Mouse (Mus musculus): ENCODE data around the gene AI182371. TPM values are rescaled to one million over a fixed set of nuclear protein-coding genes. Genes with fewer than 3 reads are reported as not detected.

The AI182371 gene
- polyA plus RNA-seq (2015; fragmentation: Nextera tagmentation; extraction: Ambion mirVana), result 0.18 and 0.34 TPM in 2 replicates

DNA sequence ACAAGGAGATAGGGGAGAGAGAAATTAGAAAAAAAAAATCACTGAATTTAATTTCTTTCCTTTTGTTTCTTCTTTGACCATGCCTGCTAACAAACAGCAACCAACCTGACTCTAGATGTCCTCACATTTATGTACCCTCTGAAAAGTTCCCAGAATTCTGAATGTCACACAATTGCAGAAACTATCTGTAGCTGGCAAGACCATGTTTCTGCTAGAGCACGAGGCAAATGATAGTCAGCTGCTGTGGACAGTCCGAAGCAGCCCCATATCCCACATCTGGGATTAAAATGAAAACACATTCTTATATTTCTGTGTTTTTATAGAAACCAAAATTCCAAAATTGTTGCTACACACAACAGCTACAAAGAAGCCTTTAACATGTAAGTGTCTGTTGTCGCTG is at the start of gene AI182371:
Gene AI182371, minus strand, starts transcription at position 101 of the 400 bp plus-strand sequence.
- H3K9me3 ChIP-seq (replicated peaks), result no peaks in the 10 kb centered on the region
- no peak within 1 kb of the TSS for H3K4me2 ChIP-seq
- H3K36me3 ChIP-seq (ENCODE audit: poor library complexity, severe bottlenecking), result no peaks in the 10 kb centered on the region
- ATAC-seq, result no peak
- H3K27me3 ChIP-seq, result no peaks in the 10 kb centered on the region
- 93% methylated on average over 3 of the region's 3 CpGs for WGBS
- H3K4me1 ChIP-seq, result no peaks in the 10 kb centered on the region
- no peak within 1 kb of the TSS for H3K4me3 ChIP-seq
- H3K27ac ChIP-seq, result no peak within 1 kb of the TSS
- no peak within 1 kb of the TSS for H3K9ac ChIP-seq

DNA sequence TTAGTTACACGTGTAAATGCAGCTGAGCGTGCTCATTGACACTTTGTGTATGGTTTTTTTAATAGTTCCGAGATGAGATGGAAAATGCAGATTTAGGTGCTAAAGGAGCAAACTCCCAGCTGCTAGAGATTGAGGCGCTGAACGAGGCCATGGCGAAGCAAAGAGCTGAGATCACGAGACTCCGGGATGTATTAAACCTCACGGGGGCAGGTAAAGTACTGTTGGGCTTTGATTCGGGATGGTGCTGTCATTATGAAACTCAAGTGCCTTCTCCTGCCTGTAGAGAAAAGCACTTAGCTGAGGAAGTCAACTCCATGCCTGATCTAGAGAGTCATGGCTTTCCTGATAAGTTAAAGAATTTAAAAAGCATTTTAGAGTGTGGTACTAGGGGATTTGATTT is 47.5 kb upstream of the AI182371 start:
- no peaks in the 10 kb centered on the region for H3K4me1 ChIP-seq
- H3K27ac ChIP-seq, result no peak overlapping the region
- ATAC-seq, result no peak
- no peak overlapping the region for H3K4me2 ChIP-seq
- peaks cover 97% of the 10 kb centered on the region for H3K36me3 ChIP-seq (ENCODE audit: poor library complexity, severe bottlenecking)
- H3K27me3 ChIP-seq, result no peaks in the 10 kb centered on the region
- no peak overlapping the region for H3K4me3 ChIP-seq
- 95% methylated on average over 10 of the region's 10 CpGs for WGBS
- no peaks in the 10 kb centered on the region for H3K9me3 ChIP-seq (replicated peaks)
- no peak overlapping the region for H3K9ac ChIP-seq

DNA sequence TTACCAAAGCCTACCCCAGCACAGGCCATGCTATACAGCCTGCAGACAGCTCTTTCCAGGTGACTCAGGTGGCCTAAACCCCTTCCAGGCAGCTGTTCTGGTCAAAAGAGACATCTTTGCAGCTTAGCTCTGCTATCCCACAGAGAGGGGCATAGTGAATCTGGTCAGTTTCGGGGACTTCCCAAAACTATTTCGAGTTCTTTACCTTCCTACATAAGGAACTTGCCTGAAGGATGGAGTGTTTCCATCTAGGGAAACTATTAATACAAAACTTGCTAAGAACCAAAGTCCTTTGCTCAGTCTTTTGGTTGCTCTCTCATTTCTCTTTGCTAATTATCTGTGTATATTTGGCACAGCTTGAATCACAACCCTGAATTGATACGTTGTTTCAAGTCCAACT is 40.3 kb upstream of the AI182371 start:
- H3K27me3 ChIP-seq, result no peaks in the 10 kb centered on the region
- H3K36me3 ChIP-seq (ENCODE audit: poor library complexity, severe bottlenecking), result peaks cover 91% of the 10 kb centered on the region
- no peak overlapping the region for H3K9ac ChIP-seq
- H3K4me2 ChIP-seq, result no peak overlapping the region
- no peak overlapping the region for H3K4me3 ChIP-seq
- H3K9me3 ChIP-seq (replicated peaks), result no peaks in the 10 kb centered on the region
- 91% methylated on average over 3 of the region's 3 CpGs for WGBS
- no peaks in the 10 kb centered on the region for H3K4me1 ChIP-seq
- no peak overlapping the region for H3K27ac ChIP-seq
- ATAC-seq, result no peak

DNA sequence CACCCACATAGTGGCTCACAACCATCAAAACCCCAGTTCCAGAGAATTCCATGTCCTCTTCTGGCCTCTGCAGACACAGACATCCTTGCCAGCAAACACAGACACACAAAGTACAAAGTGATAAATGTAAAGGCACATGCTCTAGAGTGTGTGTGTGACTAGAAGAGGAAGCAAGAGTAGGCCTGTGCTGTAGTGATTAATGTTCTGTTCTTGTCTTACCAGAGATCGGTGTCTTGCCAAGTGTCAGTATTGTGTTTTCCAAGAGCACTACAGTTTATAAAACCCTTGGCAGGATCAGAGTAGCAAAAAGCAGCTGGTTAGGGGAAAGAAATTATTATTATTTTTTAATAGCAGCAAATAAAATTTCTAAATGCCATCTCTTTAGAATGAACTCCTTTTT is 37.2 kb upstream of the AI182371 start:
- no peak for ATAC-seq
- Histone ChIP-seq H3K27ac (no peak overlapping the region), H3K27me3 (no peaks in the 10 kb centered on the region), H3K36me3 (ENCODE audit: poor library complexity, severe bottlenecking) (peaks cover 75% of the 10 kb centered on the region), H3K9ac (no peak overlapping the region), H3K4me3 (no peak overlapping the region), H3K9me3 (replicated peaks) (no peaks in the 10 kb centered on the region), H3K4me1 (peaks cover 8% of the 10 kb centered on the region; the same call in 1 of the 2 replicates), H3K4me2 (no peak overlapping the region)
- 100% methylated on average over 1 of the region's 1 CpGs for WGBS

DNA sequence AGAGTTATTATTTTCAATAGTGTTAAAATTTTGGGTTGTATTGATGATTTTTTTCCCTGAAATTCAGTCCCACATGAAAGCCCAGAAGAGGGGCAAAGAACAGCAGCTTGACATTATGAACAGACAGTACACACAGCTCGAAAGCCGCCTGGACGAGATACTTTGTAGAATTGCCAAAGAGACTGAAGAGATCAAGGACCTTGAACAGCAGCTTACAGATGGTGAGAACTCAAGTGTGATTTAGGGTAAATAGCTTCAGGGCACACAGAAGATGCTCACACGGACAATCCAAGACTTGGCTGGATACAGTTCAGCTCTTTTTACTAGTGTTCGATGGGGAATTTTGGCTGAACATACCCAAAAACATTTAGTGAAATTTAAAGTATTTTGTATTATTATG is 32.5 kb upstream of the AI182371 start:
- Histone ChIP-seq H3K27ac (no peak overlapping the region), H3K4me1 (peaks cover 24% of the 10 kb centered on the region), H3K4me3 (no peak overlapping the region), H3K9ac (0 out of 2 replicates have a peak overlapping the region, but pooled peaks have one; percentile 21), H3K9me3 (replicated peaks) (no peaks in the 10 kb centered on the region), H3K36me3 (ENCODE audit: poor library complexity, severe bottlenecking) (peaks cover 37% of the 10 kb centered on the region), H3K4me2 (no peak overlapping the region; the same call in 1 of the 2 replicates), H3K27me3 (no peaks in the 10 kb centered on the region)
- ATAC-seq, result no peak
- 73% methylated on average over 5 of the region's 5 CpGs for WGBS

DNA sequence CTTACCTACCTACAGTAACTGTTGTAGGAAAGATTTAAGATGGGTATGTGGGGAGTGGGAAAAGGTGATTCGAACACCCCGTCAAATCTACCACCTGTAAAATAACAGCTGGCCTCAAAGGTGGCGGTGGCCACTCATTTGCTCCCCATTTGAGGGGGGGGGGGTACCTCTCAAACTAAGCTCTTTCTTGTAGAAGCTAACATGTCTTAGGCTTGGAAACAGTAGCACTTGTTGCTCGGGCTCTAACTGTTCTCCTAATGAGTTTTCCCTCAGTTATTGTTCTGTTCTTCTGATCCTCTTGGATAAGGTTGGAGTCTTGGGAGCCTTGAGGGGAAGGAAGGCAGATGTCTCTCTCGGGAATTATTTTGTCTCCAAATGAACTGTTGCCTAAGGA is 31.3 kb upstream of the AI182371 start:
- H3K27ac ChIP-seq, result peak overlapping the region; percentile 51
- H3K27me3 ChIP-seq, result no peaks in the 10 kb centered on the region
- peak; percentile 4; the same call in 1 of the 2 replicates for ATAC-seq
- peak overlapping the region; percentile 63 for H3K9ac ChIP-seq
- H3K4me3 ChIP-seq, result peak overlapping the region; percentile 47
- no peaks in the 10 kb centered on the region for H3K9me3 ChIP-seq (replicated peaks)
- peaks cover 32% of the 10 kb centered on the region for H3K36me3 ChIP-seq (ENCODE audit: poor library complexity, severe bottlenecking)
- WGBS, result 3% methylated on average over 5 of the region's 5 CpGs
- H3K4me1 ChIP-seq, result peaks cover 24% of the 10 kb centered on the region
- peak overlapping the region; percentile 65 for H3K4me2 ChIP-seq

DNA sequence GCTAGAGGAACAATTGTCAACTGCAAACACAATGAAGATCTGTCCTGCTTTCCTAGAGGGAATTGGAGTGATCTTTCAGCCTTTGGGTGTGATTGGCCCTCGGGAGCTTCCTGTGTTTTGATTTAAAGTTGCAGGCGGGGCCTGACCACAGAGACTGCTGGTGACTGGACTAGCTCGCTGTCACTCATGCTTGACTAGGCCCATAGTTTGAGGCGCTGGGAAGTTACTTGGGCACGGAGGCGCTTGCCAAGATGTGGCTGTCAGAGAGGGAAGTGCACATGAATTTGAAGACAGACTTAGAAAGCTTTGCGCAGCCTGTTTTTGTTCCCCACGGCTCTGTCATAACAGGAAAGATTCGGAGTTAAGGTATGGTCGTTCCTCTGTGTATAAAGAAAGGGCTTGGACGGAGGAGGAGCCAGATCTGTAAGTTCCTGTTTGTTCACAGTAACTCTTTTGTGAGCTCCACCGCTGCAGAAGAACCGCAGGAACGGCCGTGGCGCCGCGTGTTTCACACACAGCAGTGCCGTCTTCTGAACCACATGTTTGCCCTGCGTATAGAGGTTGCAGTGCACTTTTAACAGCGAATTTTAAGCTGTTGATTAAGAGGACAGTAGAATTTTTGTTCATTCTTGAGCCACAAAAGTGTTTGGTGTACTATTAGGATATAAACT is 30.8 kb upstream of the AI182371 start:
- H3K4me2 ChIP-seq, result peak overlapping the region; percentile 65
- ATAC-seq, result peak; percentile 100
- under 1% methylated on average over 21 of the region's 21 CpGs for WGBS
- H3K9ac ChIP-seq, result peak overlapping the region; percentile 63
- no peaks in the 10 kb centered on the region for H3K27me3 ChIP-seq
- no peaks in the 10 kb centered on the region for H3K9me3 ChIP-seq (replicated peaks)
- H3K36me3 ChIP-seq (ENCODE audit: poor library complexity, severe bottlenecking), result peaks cover 26% of the 10 kb centered on the region
- peak overlapping the region; percentile 51 for H3K27ac ChIP-seq
- peak overlapping the region; percentile 47 for H3K4me3 ChIP-seq
- peaks cover 24% of the 10 kb centered on the region for H3K4me1 ChIP-seq

DNA sequence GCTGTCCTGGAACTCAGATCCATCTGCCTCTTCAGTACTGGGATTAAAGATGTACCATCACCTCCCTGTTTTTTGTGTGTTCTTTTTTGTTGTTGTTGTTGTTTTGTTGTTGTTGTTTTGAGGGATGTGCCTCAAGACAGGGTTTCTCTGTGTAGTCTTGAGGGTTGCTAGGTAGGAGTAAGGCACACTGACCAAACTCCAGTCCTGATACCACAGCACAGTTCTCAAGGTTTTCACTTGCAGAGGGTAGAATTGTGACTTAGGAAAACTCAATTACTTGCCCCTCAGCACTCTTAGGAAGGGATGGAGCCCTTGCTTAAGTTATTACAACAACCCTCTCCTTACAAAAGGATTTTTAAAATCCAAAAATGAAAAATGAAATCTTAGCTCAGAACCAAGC is 30.1 kb upstream of the AI182371 start:
- no peak for ATAC-seq
- Histone ChIP-seq H3K4me3 (peak overlapping the region; percentile 47; the same call in 1 of the 2 replicates), H3K27me3 (no peaks in the 10 kb centered on the region), H3K4me2 (peak overlapping the region; percentile 65), H3K9ac (0 out of 2 replicates have a peak overlapping the region, but pooled peaks have one; percentile 21), H3K27ac (peak overlapping the region; percentile 40; the same call in 1 of the 2 replicates), H3K4me1 (peaks cover 24% of the 10 kb centered on the region), H3K9me3 (replicated peaks) (no peaks in the 10 kb centered on the region), H3K36me3 (ENCODE audit: poor library complexity, severe bottlenecking) (peaks cover 22% of the 10 kb centered on the region)

DNA sequence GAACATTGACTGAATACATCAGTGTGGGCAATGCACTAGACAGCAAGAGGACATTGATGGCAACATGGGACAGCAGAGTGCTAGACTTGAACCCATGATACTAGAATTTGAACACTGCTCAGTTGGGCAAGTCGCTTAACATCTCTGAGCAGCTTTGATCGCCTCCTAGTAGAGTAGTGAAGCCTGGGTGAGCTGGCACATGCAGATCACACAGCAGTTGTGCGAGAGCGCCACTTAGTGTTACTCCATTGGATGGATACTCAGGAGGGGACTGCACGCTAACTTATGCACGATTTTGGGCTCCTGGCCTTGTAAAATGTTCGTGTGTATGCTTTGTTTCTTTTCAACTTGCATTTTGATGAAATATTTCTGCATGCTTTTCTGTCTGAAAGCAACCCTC is 23.4 kb upstream of the AI182371 start:
- no peak overlapping the region for H3K4me2 ChIP-seq
- no peak for ATAC-seq
- H3K27ac ChIP-seq, result no peak overlapping the region
- no peak overlapping the region for H3K9ac ChIP-seq
- H3K27me3 ChIP-seq, result no peaks in the 10 kb centered on the region
- no peak overlapping the region for H3K4me3 ChIP-seq
- WGBS, result 73% methylated on average over 7 of the region's 7 CpGs
- peaks cover 27% of the 10 kb centered on the region for H3K36me3 ChIP-seq (ENCODE audit: poor library complexity, severe bottlenecking)
- H3K9me3 ChIP-seq (replicated peaks), result no peaks in the 10 kb centered on the region
- H3K4me1 ChIP-seq, result no peaks in the 10 kb centered on the region

DNA sequence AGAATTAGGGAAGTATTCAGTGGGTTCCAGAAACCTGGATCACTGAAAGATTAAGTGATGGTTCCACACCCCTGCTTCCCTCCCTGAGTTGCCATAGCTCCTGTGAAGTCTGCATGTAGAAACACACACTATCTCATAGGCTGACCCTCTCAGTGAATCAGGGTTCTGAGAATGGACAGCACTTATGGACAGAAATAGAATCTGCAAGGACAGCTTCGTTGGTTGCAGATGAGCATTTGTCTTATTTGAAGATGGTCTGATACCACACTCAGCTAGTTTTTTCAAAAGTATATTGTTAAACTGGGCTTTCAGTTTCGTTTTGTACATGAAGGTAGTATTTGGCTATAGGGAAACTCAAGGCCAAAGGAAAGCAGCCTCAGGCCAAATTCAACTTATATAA is 9.2 kb upstream of the AI182371 start:
- Histone ChIP-seq H3K9me3 (replicated peaks) (no peaks in the 10 kb centered on the region), H3K4me2 (peak overlapping the region; percentile 73; the same call in 1 of the 2 replicates), H3K27ac (no peak overlapping the region), H3K4me1 (peaks cover 6% of the 10 kb centered on the region), H3K36me3 (ENCODE audit: poor library complexity, severe bottlenecking) (no peaks in the 10 kb centered on the region; the same call in 1 of the 2 replicates), H3K9ac (no peak overlapping the region), H3K4me3 (no peak overlapping the region), H3K27me3 (no peaks in the 10 kb centered on the region)
- WGBS, result 86% methylated on average over 2 of the region's 2 CpGs
- ATAC-seq, result no peak

DNA sequence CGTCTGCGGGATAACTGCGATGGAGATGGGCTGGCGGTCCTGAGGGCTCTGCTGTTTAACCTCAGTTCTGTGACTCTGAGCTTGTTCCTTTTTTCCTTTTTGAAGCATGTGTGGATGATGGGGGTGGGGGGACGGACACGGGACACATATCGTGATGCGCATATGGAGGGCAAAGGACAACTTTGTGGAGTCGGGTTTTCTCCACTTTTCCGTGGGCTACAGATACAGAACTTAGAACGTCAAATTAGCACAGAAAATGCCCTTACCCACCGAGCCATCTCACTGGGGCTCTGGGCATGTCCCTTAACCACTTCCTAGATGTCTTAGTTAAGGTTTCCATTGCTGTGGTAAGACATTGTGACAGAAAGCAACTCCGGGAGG is 8.6 kb upstream of the AI182371 start:
- no peak; the same call in 1 of the 2 replicates for ATAC-seq
- H3K9me3 ChIP-seq (replicated peaks), result no peaks in the 10 kb centered on the region
- 0 out of 2 replicates have a peak overlapping the region, but pooled peaks have one; percentile 79 for H3K27ac ChIP-seq
- WGBS, result 2% methylated on average over 13 of the region's 13 CpGs
- H3K4me3 ChIP-seq, result peak overlapping the region; percentile 80
- peaks cover 6% of the 10 kb centered on the region for H3K4me1 ChIP-seq
- H3K27me3 ChIP-seq, result no peaks in the 10 kb centered on the region
- peak overlapping the region; percentile 76 for H3K9ac ChIP-seq
- H3K4me2 ChIP-seq, result peak overlapping the region; percentile 73
- no peaks in the 10 kb centered on the region; the same call in 1 of the 2 replicates for H3K36me3 ChIP-seq (ENCODE audit: poor library complexity, severe bottlenecking)

DNA sequence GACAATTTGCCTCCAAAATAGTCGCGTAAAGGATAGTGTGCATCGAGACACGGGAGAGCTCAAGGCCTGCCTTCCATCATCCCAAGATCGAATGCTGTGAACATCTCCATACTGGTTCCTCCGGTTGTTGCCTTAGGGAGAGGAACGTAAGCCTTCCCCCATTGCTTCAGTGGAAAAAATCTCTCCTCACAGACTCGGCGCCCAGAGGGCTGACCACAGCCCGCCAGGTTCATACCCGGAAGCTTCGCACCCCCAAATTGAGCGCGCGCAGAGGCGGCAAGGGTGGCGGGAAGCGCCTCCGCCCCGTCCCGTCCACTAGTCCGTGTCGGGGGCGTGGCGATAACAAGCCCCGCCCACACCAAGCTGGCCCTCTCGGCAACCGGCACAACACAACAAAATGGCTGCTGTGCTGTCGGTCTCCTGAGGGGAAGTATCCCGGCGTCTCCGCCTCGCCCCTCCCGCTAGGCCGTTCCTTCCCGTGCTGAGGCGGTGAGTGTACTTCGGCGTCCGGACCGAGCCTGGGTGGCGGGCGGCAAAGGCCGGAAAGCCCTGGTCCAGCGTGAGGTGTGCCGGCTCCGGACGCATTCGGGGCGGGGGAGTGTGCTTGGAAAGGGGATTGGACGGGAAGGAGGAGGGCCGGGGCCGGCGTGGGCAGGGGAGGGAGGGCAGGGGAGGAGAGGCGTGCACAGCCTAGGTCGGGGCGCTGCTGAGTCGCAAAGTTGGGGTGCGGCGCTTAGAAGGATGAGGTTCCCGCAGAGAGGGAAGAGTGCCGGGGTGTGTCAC is 8.0 kb upstream of the AI182371 start, which contains the start of gene Cntrl:
Gene Cntrl, plus strand, starts transcription at position 352 of the 783 bp plus-strand sequence.
- Histone ChIP-seq H3K4me2 (peak within 1 kb of the TSS; percentile 73), H3K4me1 (peaks cover 6% of the 10 kb centered on the region), H3K9me3 (replicated peaks) (no peaks in the 10 kb centered on the region), H3K9ac (peak within 1 kb of the TSS; percentile 76), H3K27ac (peak within 1 kb of the TSS; percentile 79), H3K4me3 (peak within 1 kb of the TSS; percentile 80), H3K36me3 (ENCODE audit: poor library complexity, severe bottlenecking) (no peaks in the 10 kb centered on the region; the same call in 1 of the 2 replicates), H3K27me3 (no peaks in the 10 kb centered on the region)
- under 1% methylated on average over 60 of the region's 62 CpGs for WGBS
- ATAC-seq, result peak; percentile 97
